Mouse (Mus musculus) CH12.LX (cell line): ENCODE data around the gene Gjc2. TPM values are rescaled to one million over a fixed set of nuclear protein-coding genes. Genes with fewer than 3 reads are reported as not detected.

ENCODE experiments used
- DNase-seq: peaks from one replicate; pipeline ENCODE4 v3.0.0-alpha.2; 2013; ENCODE audit errors: extremely low read depth
- H3K27ac ChIP-seq: 2 replicates; pipeline ENCODE4 v1.5.1; 2012; ENCODE audit warnings: low read depth, mild to moderate bottlenecking, control low read depth, moderate library complexity; ENCODE audit not compliant: insufficient read depth
- H3K27me3 ChIP-seq: replicated peaks from 2 replicates; pipeline ENCODE3; 2012; ENCODE audit warnings: inconsistent platforms
- H3K36me3 ChIP-seq, 2 experiments: replicated peaks in 1 of 2; 2 replicates each; pipeline versions ENCODE3 to v1.6.1; 2012; ENCODE audit warnings: inconsistent platforms in 1 of 2, low read length in 1 of 2, mild to moderate bottlenecking in 1 of 2, mixed read lengths in 1 of 2, moderate library complexity in 1 of 2; ENCODE audit not compliant: control insufficient read depth in 1 of 2, insufficient read depth in 1 of 2
- H3K4me1 ChIP-seq, 2 experiments: 2 replicates each; pipeline ENCODE4 v1.6.1; 2012; ENCODE audit warnings: inconsistent platforms in 1 of 2, moderate library complexity in 1 of 2; ENCODE audit not compliant: insufficient read depth in 2 of 2, control insufficient read depth in 1 of 2
- H3K4me2 ChIP-seq: 2 replicates; pipeline ENCODE4 v1.6.1; 2012; ENCODE audit warnings: low read depth, mild to moderate bottlenecking, control low read depth; ENCODE audit not compliant: poor library complexity, insufficient read depth, severe bottlenecking
- H3K4me3 ChIP-seq, 3 experiments: fragments of 150-350 bp in 1 of 3; sonication (generic) in 1 of 3; replicated peaks in 1 of 3; 2 replicates each; pipeline versions ENCODE3 to v1.5.1; 2011 to 2012; ENCODE audit warnings: low read depth in 2 of 3, low read length in 2 of 3, mild to moderate bottlenecking in 2 of 3, moderate library complexity in 2 of 3, control low read depth in 1 of 3, improper control_type of control experiment in 1 of 3, inconsistent platforms in 1 of 3, mixed read lengths in 1 of 3; ENCODE audit not compliant: poor library complexity in 1 of 3
- H3K79me2 ChIP-seq: replicated peaks from 2 replicates; pipeline ENCODE4 v1.6.1; 2012; ENCODE audit warnings: mild to moderate bottlenecking, moderate library complexity; ENCODE audit not compliant: control insufficient read depth, poor library complexity, insufficient read depth, severe bottlenecking; ENCODE audit errors: extremely low read depth
- H3K9ac ChIP-seq: 2 replicates; pipeline ENCODE4 v1.6.1; 2012; ENCODE audit warnings: low read depth, mild to moderate bottlenecking, control low read depth, moderate library complexity; ENCODE audit not compliant: insufficient read depth
- H3K9me3 ChIP-seq: replicated peaks from 2 replicates; pipeline ENCODE3; 2012; ENCODE audit warnings: low read length, inconsistent platforms, mixed read lengths
- BHLHE40 ChIP-seq: IDR thresholded peaks from 2 replicates; pipeline ENCODE4 v1.6.1; 2011; ENCODE audit warnings: mild to moderate bottlenecking, low read depth, low read length, improper control_type of control experiment
- CTCF ChIP-seq, 2 experiments: IDR thresholded peaks in 1 of 2; conservative IDR thresholded peaks in 1 of 2; 2 replicates each; pipeline ENCODE4 v1.5.1; 2011 to 2012; ENCODE audit warnings: low read depth in 2 of 2, low read length in 2 of 2, improper control_type of control experiment in 1 of 2, inconsistent platforms in 1 of 2, mild to moderate bottlenecking in 1 of 2, moderate library complexity in 1 of 2
- ELF1 ChIP-seq: IDR thresholded peaks from 2 replicates; pipeline ENCODE4 v1.6.1; 2014; ENCODE audit warnings: low read depth, mild to moderate bottlenecking, inconsistent platforms, low read length, improper control_type of control experiment
- EP300 ChIP-seq: IDR thresholded peaks from 2 replicates; pipeline ENCODE4 v1.6.1; 2011; ENCODE audit warnings: low read length, improper control_type of control experiment
- ETS1 ChIP-seq: conservative IDR thresholded peaks from 2 replicates; pipeline ENCODE4 v1.6.1; 2012; ENCODE audit warnings: low read depth, mild to moderate bottlenecking, inconsistent platforms, low read length, improper control_type of control experiment, moderate library complexity
- GABPA ChIP-seq: IDR thresholded peaks from 2 replicates; pipeline ENCODE4 v1.6.1; 2012; ENCODE audit warnings: low read depth, low read length, improper control_type of control experiment, inconsistent platforms; ENCODE audit not compliant: insufficient replicate concordance
- HCFC1 ChIP-seq: IDR thresholded peaks from 2 replicates; pipeline ENCODE4 v1.6.1; 2012; ENCODE audit warnings: low read depth, mild to moderate bottlenecking, inconsistent platforms, low read length, improper control_type of control experiment
- JUN ChIP-seq: IDR thresholded peaks from 2 replicates; pipeline ENCODE4 v1.6.1; 2011; ENCODE audit warnings: low read depth, mild to moderate bottlenecking, low read length, improper control_type of control experiment, moderate library complexity; ENCODE audit not compliant: insufficient read depth
- MXI1 ChIP-seq: IDR thresholded peaks from 2 replicates; pipeline ENCODE4 v1.6.1; 2011; ENCODE audit warnings: mild to moderate bottlenecking, low read depth, low read length, improper control_type of control experiment
- MYC ChIP-seq: IDR thresholded peaks from 2 replicates; pipeline ENCODE4 v1.6.1; 2011; ENCODE audit warnings: low read depth, mild to moderate bottlenecking, improper control_type of control experiment, low read length
- PAX5 ChIP-seq: IDR thresholded peaks from 2 replicates; pipeline ENCODE4 v1.6.1; 2012; ENCODE audit warnings: low read length, inconsistent platforms, mixed read lengths
- POLR2AphosphoS2 ChIP-seq: IDR thresholded peaks from 2 replicates; pipeline ENCODE4 v1.6.1; 2011; ENCODE audit warnings: low read depth, low read length, improper control_type of control experiment
- RAD21 ChIP-seq: IDR thresholded peaks from 2 replicates; pipeline ENCODE4 v1.6.1; 2011; ENCODE audit warnings: low read depth, mild to moderate bottlenecking, low read length, improper control_type of control experiment, moderate library complexity
- RCOR1 ChIP-seq: conservative IDR thresholded peaks from 2 replicates; pipeline ENCODE4 v1.6.1; 2012; ENCODE audit warnings: low read depth, mild to moderate bottlenecking, inconsistent platforms, low read length, improper control_type of control experiment
- SIN3A ChIP-seq: IDR thresholded peaks from 2 replicates; pipeline ENCODE4 v1.6.1; 2012; ENCODE audit warnings: low read length, improper control_type of control experiment, inconsistent platforms
- SMC3 ChIP-seq: IDR thresholded peaks from 2 replicates; pipeline ENCODE4 v1.6.1; 2011; ENCODE audit warnings: low read depth, low read length, improper control_type of control experiment
- TBP ChIP-seq: conservative IDR thresholded peaks from 2 replicates; pipeline ENCODE4 v1.6.1; 2011; ENCODE audit warnings: low read depth, low read length, improper control_type of control experiment
- TCF12 ChIP-seq: IDR thresholded peaks from 2 replicates; pipeline ENCODE4 v1.6.1; 2014; ENCODE audit warnings: low read depth, mild to moderate bottlenecking, inconsistent platforms, low read length, improper control_type of control experiment
- UBTF ChIP-seq: IDR thresholded peaks from 2 replicates; pipeline ENCODE4 v1.6.1; 2012; ENCODE audit warnings: low read depth, mild to moderate bottlenecking, inconsistent platforms, low read length, improper control_type of control experiment, moderate library complexity
- USF1 ChIP-seq: IDR thresholded peaks from 2 replicates; pipeline ENCODE4 v1.6.1; 2014; ENCODE audit warnings: low read depth, mild to moderate bottlenecking, inconsistent platforms, low read length, improper control_type of control experiment
- ZKSCAN1 ChIP-seq: IDR thresholded peaks from 2 replicates; pipeline ENCODE4 v1.6.1; 2012; ENCODE audit warnings: low read depth, inconsistent platforms, low read length, improper control_type of control experiment, borderline replicate concordance
- ZMIZ1 ChIP-seq: IDR thresholded peaks from 2 replicates; pipeline ENCODE4 v1.6.1; 2012; ENCODE audit warnings: low read depth, mild to moderate bottlenecking, inconsistent platforms, low read length, improper control_type of control experiment
- dilution Hi-C: fragments of 300-500 bp; cut with MboI; formaldehyde crosslinking; loops from 2 replicates; pipeline ENCODE4 v1.14.3; 2020; ENCODE audit warnings: low sequenced_read_pairs; ENCODE audit not compliant: extremely low pct_unique_long_range_greater_than_20kb, extremely low pct_ligation_motif_present
- in situ Hi-C: fragments of 300-500 bp; cut with MboI; formaldehyde crosslinking; loops from 3 replicates; pipeline ENCODE4 v1.14.3; 2019; ENCODE audit warnings: low sequenced_read_pairs, low pct_ligation_motif_present, low pct_unique_long_range_greater_than_20kb, mixed read lengths
- polyA plus RNA-seq: library from polyadenylated mRNA; unstranded; fragments of >175 nt; gene quantifications from 2 replicates; pipeline ENCODE4 v1.2.1, GENCODE M21; 2012; ENCODE audit warnings: low read depth; ENCODE audit not compliant: insufficient read length
- total RNA-seq, 2 experiments: library from RNA; depleted of rRNA; stranded (reverse); fragments of 300-350 nt in 1 of 2; fragments of >200 nt in 1 of 2; gene quantifications; 2 replicates each; pipeline ENCODE4 v1.2.3; 2012 to 2014

The Gjc2 gene
- total and polyA plus RNA-seq, 3 experiments = 0.08 to 0.13 TPM; not detected in 1

GRCm38 (mm10) chr11:59210020-59210419, 27.0 kb upstream of the Gjc2 start:
- Histone ChIP-seq H3K27ac (no peak overlapping the region), H3K4me2 (no peak overlapping the region), H3K27me3 (no peaks in the 10 kb centered on the region), H3K4me1 (peaks cover 5 to 56% of the 10 kb centered on the region in 2 experiments; a peak in 2 of 4 replicates), H3K9me3 (no peaks in the 10 kb centered on the region), H3K4me3 (no peak overlapping the region), H3K79me2 (peaks cover 28% of the 10 kb centered on the region), H3K36me3 (peaks cover 63 to 79% of the 10 kb centered on the region in 2 experiments), H3K9ac (no peak overlapping the region)
- in situ Hi-C loops (no loop called here), dilution Hi-C loops (no loop called here)
- DNase-seq = no peak
- TF ChIP-seq MXI1 (no peak), POLR2AphosphoS2 (no peak), RCOR1 (no peak), JUN (no peak), EP300 (no peak), SMC3 (no peak), UBTF (no peak), MYC (no peak), HCFC1 (no peak), TCF12 (no peak), CTCF (conservative IDR thresholded peaks at IDR 0.05 in 1 of 2, IDR thresholded peaks at IDR 0.05 in 1 of 2; ENCODE audit: low read depth in 2 of 2, low read length in 2 of 2) (no peak), USF1 (no peak), ETS1 (no peak), PAX5 (no peak), GABPA (no peak), ZKSCAN1 (no peak), TBP (no peak), ZMIZ1 (no peak)

- in situ Hi-C loops = no loop called here
- Histone ChIP-seq H3K4me3 (peak overlapping the region in 1 of 3 experiments; percentile 74), H3K4me1 (peaks cover 5 to 52% of the 10 kb centered on the region in 2 experiments; a peak in 2 of 4 replicates), H3K36me3 (peaks cover 60 to 79% of the 10 kb centered on the region in 2 experiments), H3K4me2 (no peak overlapping the region), H3K9me3 (no peaks in the 10 kb centered on the region), H3K27ac (no peak overlapping the region), H3K79me2 (peaks cover 24% of the 10 kb centered on the region), H3K9ac (no peak overlapping the region), H3K27me3 (no peaks in the 10 kb centered on the region)
- dilution Hi-C loops = no loop called here
- DNase-seq = no peak
- TF ChIP-seq MYC (no peak), BHLHE40 (no peak), ZKSCAN1 (no peak), SIN3A (no peak), POLR2AphosphoS2 (no peak), HCFC1 (no peak), TCF12 (no peak), PAX5 (no peak), ELF1 (no peak), RAD21 (no peak), RCOR1 (no peak), ZMIZ1 (no peak)
Measured at GRCm38 (mm10) chr11:59209580-59209979, 26.6 kb upstream of the Gjc2 start.
